Mouse (Mus musculus) kidney, adult 11 months (tissue): ENCODE results near the gene 4930544G11Rik.

Experiments used
- DNase-seq: peaks from one replicate; pipeline ENCODE4 v3.0.0; 2022

Gene 4930544G11Rik

DNA sequence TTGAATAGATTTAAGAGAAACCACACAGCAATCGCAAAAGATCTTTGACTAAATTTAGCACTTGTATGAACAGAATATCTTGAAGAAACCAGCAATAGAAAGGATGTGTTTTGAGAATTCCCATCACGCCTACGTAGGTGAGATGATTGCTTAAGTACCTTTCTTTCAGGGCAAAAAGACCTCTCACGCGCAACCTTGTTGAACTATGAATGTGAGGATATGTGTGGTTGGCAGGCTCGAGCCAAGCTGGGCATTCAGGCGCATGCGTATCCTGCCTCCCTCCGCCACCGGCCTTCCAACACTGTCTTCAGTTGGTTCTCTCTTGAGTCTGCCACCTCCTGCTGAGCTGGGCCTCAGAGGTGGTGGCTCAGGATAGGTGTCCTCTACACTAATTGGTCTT is at the start of gene 4930544G11Rik:
Gene 4930544G11Rik (plus strand): TSS at position 301 of the 400 bp plus-strand sequence.
- DNase-seq = no peak

DNA sequence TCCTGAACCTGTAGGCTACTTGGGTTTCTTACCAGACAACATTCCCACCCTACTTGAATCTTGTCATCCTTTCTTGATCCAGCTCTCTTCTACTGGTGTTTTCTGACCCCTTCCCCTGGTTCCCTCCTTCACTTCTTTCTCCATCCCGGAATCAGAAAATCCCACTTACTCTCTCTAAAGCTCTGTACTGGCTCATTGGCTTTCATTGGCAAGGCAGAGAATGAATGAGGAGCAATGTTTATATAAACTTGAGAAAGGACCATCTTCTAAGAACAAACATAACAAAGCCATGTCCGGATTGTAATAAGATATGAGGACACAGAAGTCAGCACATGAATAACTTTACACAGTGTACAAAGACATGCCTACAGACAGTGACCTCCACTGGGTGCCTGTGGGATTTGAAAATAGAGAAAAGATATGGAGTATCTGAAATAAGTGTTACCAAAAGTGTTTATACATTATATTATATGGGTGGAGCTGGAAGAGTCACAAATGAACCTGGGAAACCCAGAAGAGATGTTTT is 45.7 kb upstream of the 4930544G11Rik start:
- no peak for DNase-seq

DNA sequence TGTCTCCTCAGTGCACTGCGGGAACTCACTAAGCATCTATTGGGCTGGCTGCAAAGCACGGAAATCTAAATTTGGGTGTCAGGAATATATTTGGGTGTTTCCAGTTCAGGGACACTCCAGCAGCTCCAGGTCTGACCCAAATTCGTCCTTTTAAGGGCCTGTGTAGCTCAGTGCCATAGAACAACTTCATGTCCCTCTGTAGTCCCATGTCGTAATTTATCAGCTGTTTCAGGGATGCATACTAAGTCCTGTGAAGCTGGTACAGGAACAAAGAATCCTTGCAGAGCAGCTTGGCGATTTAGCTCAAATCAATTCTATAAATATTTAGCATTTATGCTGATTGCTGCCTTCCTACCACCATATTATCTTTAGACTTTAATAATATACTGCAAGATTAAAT is 37.0 kb upstream of the 4930544G11Rik start:
- DNase-seq = no peak

DNA sequence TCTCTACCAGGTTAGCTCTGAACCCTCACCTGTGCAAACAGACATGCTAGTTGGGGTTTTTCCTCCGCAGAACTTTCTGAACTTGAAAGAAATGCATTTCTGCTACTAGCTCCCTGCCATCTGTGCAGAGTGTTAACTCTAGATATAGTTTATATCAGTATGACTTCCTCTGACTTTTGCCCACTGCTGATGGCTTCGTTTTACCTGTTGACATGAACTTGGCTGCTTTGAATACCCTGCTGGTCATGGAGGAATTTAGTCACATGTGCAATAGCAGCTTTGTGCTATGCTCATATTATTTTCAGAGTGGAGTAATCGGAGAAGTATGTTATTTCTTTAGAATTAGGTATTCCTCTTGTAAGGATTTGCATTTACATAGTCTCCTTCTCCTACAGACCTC is 30.7 kb upstream of the 4930544G11Rik start:
- DNase-seq = no peak

DNA sequence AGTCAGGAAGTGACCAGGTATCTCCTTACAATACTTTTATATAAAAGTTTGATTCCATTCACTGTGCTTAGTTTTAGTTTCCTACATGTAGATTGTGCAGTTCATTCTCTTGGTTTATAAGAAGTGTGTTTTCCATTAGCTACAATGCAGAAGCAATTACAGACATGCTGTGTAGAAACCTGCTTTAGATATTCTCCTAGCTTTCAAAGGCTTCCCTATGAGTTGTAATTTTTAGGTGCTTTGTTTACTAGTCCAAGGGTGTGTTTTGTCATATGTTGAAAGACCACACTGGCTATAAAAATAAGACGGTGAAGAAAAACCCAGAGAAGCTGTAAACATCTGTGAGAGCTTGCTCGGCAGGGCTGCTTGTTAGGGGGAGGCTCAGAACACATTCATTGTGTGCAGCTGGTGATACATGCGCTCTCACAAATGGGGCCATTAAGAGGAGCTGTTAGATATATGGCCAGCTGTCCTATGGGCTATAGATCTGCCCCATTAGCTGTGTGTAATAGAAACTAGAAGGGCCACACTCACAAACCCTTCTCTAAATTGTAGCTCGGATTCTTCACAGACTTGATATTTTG is 28.8 kb upstream of the 4930544G11Rik start:
- no peak for DNase-seq

DNA sequence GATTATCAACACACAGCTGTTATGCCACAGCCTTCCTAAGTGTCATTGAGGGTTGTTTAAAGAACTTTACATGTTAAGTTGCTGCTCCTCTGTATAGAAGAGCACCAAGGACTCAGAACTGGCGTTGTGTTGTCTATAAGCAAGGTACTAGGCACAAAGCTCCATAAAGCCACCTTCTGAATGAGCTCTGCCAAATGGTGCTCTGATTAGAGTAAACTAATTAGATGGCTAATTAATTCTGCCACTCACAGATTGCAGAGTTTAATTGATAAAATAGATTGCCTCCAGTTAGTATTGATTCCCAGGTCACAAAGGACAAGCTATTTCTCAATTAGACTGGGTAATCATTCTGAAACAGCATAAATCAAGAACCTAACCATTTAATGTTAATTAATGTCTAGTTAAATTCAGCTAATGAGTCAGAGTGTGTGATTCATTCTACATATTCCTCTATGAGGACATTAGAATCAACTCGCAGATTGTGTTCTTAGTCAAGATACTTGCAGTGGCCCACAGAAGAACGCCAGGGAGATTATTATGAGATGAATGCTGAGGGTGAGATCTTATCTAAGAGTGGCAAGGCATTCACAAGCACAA is 26.6 kb upstream of the 4930544G11Rik start:
- no peak for DNase-seq

DNA sequence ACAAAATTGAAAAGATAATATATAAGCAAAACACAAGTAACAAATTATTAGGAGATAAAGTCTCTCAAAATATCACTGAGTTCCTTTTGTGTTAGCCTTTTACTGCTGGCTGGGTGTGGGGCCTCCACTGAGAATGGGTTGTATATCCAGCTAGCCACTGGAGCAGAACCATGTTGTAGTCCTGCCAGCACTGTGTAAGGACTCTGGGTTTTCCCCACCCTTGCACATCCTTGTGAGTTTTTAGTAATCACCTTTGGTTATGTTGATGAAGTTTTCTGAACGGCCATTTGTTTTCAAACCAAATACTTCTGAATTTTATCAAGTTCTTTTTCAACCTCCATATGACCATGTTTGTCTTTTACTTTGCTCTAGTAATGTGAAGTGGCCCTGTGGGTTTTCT is 21.9 kb upstream of the 4930544G11Rik start:
- DNase-seq = no peak

DNA sequence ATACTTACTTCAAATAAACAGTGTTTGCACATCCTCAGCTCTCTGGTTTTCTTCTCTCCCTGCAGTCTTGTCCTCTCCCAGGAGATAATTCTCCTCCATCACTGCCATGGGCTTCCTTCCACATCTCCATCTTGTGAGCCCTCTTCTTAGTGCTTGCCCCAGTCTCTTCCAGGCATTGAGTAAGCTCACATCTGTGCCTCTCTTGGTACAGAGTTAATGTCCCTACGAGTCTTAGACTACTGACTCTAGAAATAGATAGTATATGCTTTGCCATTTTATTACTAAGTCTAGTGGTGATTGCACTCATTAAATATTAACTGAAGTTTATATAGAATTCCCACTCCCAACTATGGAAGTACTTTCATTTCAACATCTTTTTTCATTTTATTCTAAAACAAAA is 19.6 kb upstream of the 4930544G11Rik start:
- DNase-seq = no peak

DNA sequence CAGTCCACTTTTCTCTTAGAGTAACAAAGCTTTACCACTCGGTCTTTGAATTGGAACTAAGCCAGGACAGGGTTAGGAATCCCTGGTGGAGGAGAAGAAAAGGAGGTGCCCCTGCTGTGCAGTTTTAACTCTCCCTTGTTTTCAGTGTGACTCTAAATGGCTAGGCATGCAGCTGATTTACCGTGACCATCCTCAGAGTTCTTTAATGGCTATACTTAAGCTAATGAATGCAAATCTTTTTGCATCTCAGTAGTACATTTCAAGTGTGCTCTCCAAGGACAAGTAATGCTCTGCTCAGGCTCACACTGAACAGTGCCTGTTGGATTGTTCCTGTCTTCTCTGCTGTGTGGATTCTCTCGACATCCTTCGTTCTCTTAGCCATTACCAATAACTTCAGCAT is 19.2 kb upstream of the 4930544G11Rik start:
- no peak for DNase-seq

DNA sequence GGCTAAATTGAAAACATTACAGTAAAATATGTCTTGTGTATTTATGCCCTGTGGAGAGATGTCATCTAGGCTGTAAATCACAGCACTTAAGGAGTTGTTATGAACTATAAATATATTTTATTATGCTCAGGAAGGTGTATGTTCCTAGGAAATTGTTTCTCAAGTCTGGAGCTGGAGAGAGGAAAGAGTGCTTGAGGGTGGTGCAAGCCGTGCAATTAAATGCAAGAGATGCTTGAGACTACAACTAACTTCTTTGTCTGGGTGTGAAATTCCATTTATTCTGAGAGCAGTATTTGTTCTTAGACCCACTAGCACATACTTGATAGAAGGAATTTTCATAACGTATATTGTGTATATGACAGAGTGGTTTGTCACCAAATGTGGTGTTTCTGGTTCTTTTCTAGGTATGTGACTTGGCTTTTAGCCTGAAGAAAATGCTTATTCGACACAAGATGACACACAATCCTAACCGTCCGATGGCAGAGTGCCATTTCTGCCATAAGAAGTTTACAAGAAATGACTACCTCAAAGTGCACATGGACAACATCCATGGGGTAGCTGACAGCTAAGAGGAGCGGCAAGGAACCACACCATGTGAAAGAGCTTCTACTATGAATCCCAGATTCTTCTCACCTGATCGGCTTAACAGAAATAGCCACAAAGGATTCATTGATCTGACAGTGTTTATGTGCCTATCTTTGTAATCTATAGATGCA is 16.7 kb upstream of the 4930544G11Rik start:
- no peak for DNase-seq

DNA sequence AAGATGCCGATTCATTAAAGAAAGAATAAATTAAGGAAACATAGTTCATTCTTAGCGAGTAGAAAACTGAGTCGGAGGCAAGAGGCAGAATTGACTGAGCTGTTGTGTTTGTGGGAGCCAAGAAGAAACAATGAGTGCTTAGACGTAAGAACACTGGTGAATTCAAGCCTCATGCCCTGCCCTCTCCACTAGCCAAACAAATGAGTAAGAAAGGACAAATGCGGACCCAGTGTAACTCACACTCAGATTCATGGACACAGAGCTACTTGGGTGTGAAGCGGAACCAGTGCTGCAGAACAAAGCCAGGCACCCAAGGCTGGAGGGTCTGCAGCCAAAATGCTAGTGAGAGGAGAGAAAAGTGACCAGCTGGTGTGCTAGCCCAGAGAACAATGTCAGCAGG is 1.9 kb upstream of the 4930544G11Rik start:
- no peak for DNase-seq

DNA sequence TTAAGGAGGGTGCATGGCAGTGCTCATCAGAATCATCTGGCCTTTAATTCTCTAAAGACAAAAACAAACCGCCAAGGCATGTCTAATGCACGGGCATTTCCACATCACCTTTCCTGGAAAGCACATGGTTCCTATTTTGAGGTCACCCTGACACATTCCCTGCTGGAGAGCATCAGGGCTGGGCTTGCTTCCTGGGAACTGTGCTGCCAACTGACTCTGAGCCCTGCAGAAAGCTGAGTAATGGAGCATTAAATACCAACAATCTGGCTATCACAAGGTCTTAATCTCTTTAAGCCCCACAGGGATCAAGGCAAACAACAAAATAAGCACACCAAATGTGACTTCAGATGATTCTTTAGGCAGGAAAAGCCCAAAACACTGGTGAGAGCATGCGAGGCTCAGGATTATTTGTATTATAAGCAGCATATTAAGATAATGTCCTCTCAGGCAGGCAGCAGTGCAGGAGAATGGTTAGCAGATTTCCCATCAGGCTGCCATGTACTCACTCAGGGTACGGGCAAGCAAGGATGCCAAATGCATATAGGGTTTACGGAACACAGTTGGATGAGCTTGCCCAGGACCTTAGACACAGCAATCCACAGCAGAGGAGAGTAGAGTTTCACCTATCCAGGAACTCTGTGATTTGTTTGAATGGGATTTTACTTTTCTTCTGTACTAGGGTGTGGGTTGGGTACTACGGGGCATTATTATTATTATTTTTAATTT is 17.1 kb downstream of the 4930544G11Rik start:
- DNase-seq = no peak

DNA sequence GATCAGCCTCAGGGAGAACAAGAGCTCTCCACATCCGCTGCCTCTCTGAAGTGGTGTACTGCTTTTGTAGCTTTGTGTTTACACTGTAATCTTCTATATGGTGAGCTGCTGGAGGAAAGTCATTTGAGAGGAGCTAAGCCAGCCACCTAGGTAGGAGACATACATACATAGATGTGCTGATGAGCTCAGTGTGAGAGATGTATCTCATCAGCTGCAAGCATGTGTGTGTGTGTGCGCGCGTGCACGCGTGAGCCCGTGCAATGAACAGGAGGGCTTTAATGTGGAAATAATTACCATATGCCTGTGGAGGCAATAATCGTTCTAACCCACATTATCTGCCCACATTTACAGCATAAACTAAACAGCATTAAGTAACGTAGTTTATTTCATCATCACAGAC is 18.0 kb downstream of the 4930544G11Rik start:
- no peak for DNase-seq

DNA sequence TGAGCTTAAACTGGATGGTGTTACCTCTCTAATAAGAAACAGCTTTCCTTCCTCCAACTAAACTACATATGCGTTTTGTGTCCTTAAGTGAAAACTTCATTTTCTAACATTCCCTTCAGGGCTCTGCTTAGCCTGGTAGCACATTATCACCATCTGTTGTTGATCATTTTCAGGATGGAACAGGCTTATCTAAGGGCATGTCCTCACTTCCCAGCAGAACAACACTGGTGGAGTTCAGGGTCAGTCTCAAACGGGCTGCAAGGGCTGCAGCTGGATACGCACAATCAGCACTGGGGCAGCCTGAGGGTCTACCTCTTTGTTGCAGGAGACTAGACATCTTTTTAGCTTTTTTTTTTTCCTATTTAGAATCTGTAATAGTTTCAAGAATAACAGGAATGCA is 39.7 kb downstream of the 4930544G11Rik start:
- DNase-seq = no peak

DNA sequence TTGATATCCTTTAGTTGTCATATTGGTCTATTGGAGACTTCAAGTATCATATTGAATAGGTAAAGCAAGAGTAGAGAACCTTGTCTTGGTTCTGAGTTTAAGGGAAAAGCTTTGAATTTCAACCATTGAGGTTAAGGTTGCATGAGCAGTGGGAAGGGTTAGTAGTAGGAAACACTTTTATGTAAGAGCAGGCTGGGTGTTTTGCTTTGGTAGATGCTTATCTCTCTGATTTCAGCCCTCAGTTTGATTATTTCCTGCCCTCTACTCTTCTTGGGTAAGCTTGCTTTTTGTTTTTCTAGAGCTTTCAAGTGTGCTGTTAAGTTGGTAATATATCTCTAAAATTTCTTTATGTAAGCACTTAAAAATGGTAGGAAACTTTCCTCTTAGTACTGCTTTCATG is 45.9 kb downstream of the 4930544G11Rik start:
- DNase-seq = no peak
